Mouse (Mus musculus) stomach, embryonic 14.5 days (tissue): ENCODE data around the gene Sgms1. TPM values are rescaled to one million over a fixed set of nuclear protein-coding genes. Genes with fewer than 3 reads are reported as not detected.

Experiments used
- ATAC-seq: fragments of 200-750 bp; cut with Nextera tagmentation; 2 replicates; pipeline ENCODE4 v1.8.0; 2017; ENCODE audit warnings: low read depth, moderate TSS enrichment; ENCODE audit not compliant: insufficient number of reproducible peaks, insufficient read depth, low FRiP score
- H3K27ac ChIP-seq: fragments of 300-500 bp; sonication (generic); 2 replicates; pipeline ENCODE4 v1.5.1; 2014; ENCODE audit warnings: mild to moderate bottlenecking, low read length, moderate library complexity, mixed read lengths
- H3K27me3 ChIP-seq: fragments of 300-500 bp; sonication (generic); 2 replicates; pipeline ENCODE4 v1.6.1; 2014; ENCODE audit warnings: low read length, control low read depth, mixed read lengths; ENCODE audit not compliant: control insufficient read depth, insufficient read depth
- H3K36me3 ChIP-seq: fragments of 300-500 bp; sonication (generic); 2 replicates; pipeline ENCODE4 v1.6.1; 2014; ENCODE audit warnings: mild to moderate bottlenecking, control low read depth, low read length, moderate library complexity, mixed read lengths; ENCODE audit not compliant: control insufficient read depth, insufficient read depth
- H3K4me1 ChIP-seq: fragments of 300-500 bp; sonication (generic); 2 replicates; pipeline ENCODE4 v1.6.1; 2014; ENCODE audit warnings: low read length, control low read depth, mixed read lengths; ENCODE audit not compliant: control insufficient read depth, insufficient read depth
- H3K4me2 ChIP-seq: fragments of 300-500 bp; sonication (generic); replicated peaks from 2 replicates; pipeline ENCODE4 v1.6.1; 2014; ENCODE audit warnings: low read depth, low read length, control low read depth
- H3K4me3 ChIP-seq: fragments of 300-500 bp; sonication (generic); 2 replicates; pipeline ENCODE4 v1.5.1; 2014; ENCODE audit warnings: low read depth, low read length, control low read depth
- H3K9ac ChIP-seq: fragments of 300-500 bp; sonication (generic); replicated peaks from 2 replicates; pipeline ENCODE4 v1.6.1; 2014; ENCODE audit warnings: low read depth, mild to moderate bottlenecking, control low read depth, low read length, moderate library complexity, mixed read lengths
- H3K9me3 ChIP-seq: fragments of 300-500 bp; sonication (generic); 2 replicates; pipeline ENCODE4 v1.6.1; 2016; ENCODE audit warnings: low read depth, low read length, control low read depth; ENCODE audit not compliant: control insufficient read depth
- WGBS: fragments of 180-500 bp; shearing (Covaris S2); extraction: QIAGEN DNeasy Blood & Tissue Kit; methylation state at CpG from one replicate; pipeline ENCODE4 v1.1.7; 2014; 5-methylcytosine and 5-hydroxymethylcytosine counted together
- polyA plus RNA-seq: library from polyadenylated mRNA; unstranded; fragments of >200 nt; fragmentation: Nextera tagmentation; extraction: Ambion mirVana; gene quantifications from 2 replicates; pipeline ENCODE4 v1.2.1, GENCODE M21; 2014

The Sgms1 gene
- polyA plus RNA-seq, 1 experiment from 2014 or later, result 50.9 TPM

DNA sequence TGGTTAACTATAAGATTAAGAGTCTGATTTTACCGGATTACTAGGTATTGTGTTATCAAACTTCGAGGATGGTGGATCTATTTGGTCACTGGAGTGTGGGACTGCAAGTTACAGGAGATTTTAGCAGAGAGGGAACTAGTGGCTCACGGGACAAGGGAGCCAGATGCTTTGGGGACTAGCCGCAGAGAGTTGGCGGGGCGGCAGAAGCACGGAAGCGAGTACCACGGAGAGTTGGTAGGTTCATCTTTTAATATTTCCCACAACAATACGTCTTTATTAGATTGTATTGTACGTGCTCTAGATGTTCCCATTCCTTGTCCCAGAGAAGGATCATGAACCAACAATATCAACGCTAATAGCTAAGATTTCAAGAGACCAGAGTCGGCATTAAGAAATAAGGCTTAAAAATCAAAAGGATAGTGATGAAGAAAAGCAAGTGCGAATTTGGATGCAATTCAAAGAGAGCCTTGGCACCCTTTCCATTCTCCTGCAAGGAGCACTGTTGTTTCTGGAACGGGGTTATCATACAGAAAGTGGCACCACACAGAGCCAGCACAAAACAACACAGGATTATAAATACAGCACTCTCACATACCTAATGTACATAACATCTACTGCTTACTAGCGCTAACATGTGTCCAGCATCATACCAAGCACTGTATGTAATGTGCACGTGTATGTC is 56.6 kb downstream of the Sgms1 start:
- ATAC-seq, result no peak
- H3K36me3 ChIP-seq, result no peaks in the 10 kb centered on the region
- no peaks in the 10 kb centered on the region for H3K9me3 ChIP-seq
- no peak overlapping the region for H3K27ac ChIP-seq
- H3K27me3 ChIP-seq, result no peaks in the 10 kb centered on the region
- H3K4me2 ChIP-seq, result no peak overlapping the region
- 93% methylated on average over 17 of the region's 17 CpGs for WGBS
- no peak overlapping the region for H3K4me3 ChIP-seq
- H3K9ac ChIP-seq, result no peak overlapping the region
- peaks cover 6% of the 10 kb centered on the region; the same call in 1 of the 2 replicates for H3K4me1 ChIP-seq

DNA sequence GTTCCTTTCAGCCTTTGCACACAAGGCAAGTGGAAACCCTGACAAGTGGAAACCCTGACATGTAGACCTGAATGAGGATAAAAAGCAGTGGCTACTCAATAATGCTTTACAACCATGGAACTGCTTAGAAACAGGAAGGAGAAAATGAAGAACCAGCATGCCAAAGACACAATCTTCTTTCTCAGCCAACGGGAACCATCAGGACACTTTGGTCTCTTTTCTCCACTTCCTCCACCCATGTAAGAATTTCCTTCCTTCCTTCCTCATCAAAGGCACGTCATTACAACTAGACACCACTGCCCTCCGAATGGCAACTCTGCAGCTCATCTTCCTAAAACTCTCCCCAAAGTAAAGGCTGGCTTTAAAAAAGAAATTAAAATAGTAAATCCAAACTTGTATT is 59.3 kb downstream of the Sgms1 start:
- Histone ChIP-seq H3K36me3 (no peaks in the 10 kb centered on the region), H3K27me3 (no peaks in the 10 kb centered on the region), H3K4me3 (no peak overlapping the region), H3K9ac (no peak overlapping the region), H3K4me2 (no peak overlapping the region), H3K9me3 (no peaks in the 10 kb centered on the region), H3K4me1 (peaks cover 5% of the 10 kb centered on the region; the same call in 1 of the 2 replicates), H3K27ac (no peak overlapping the region)
- no peak for ATAC-seq
- WGBS, result 81% methylated on average over 3 of the region's 3 CpGs

DNA sequence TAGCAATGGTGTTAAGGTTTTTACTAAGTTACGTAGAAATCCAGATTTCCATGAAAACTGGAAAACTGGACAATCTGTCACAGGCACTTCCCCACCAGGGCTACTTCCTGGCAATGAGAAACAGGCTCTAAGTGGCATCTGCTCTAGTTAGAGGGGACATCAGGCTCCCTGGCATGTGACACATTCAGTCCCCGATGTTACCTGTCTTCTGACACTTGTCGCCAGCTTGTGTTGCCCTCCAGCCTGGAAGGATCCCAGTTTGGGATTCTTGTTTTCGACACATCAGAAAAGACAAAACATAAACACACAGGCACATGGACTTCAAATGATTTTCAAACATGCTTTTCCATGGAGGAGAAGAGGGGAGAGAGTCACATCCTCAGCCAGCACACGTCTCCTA is 60.0 kb downstream of the Sgms1 start:
- Histone ChIP-seq H3K9ac (no peak overlapping the region), H3K4me2 (no peak overlapping the region), H3K4me3 (no peak overlapping the region), H3K36me3 (no peaks in the 10 kb centered on the region), H3K27me3 (no peaks in the 10 kb centered on the region), H3K9me3 (no peaks in the 10 kb centered on the region), H3K27ac (no peak overlapping the region), H3K4me1 (peaks cover 5% of the 10 kb centered on the region; the same call in 1 of the 2 replicates)
- no peak for ATAC-seq
- 92% methylated on average over 5 of the region's 5 CpGs for WGBS

DNA sequence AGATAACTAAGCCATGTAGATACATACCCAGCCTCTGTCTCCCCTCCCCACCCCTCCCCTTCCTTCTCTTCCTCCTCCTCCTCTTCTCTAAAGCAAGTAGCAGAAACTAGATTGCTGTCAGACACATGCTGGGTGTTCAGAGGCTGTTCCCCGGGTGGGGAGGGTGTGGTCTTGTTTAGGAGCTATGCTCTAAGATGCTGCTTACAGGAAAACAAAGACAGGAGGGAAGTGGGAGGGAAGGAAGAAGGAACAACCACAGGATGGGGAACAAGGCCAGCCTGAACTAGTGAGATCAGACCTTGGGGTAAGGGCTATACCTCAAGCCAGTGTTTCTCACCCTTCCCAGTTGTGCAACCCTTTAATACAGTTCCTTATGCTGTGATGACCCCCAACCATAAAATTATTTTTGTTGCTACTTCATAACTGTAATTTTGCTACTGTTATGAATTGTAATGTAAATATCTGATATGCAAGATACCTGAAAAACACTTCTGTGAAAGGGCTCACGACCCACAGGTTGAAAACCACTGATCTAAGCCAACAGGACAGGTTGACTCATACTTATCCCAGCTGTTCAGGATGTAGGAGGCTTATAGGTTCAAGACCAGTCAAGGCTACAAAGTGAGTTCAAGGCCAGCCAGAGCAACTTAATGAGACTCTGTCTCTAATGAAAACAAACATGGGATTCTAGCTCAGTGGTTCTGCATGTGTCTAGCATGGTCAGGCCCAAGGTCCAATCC is 61.3 kb downstream of the Sgms1 start:
- H3K36me3 ChIP-seq, result no peaks in the 10 kb centered on the region
- no peak overlapping the region for H3K4me2 ChIP-seq
- no peak overlapping the region for H3K4me3 ChIP-seq
- no peak for ATAC-seq
- H3K27me3 ChIP-seq, result no peaks in the 10 kb centered on the region
- no peak overlapping the region for H3K9ac ChIP-seq
- no peak overlapping the region for H3K27ac ChIP-seq
- 42% methylated on average over 2 of the region's 2 CpGs for WGBS
- no peaks in the 10 kb centered on the region for H3K9me3 ChIP-seq
- peaks cover 5% of the 10 kb centered on the region; the same call in 1 of the 2 replicates for H3K4me1 ChIP-seq

GRCm38 (mm10) chr19:32326621-32327021 is 62.9 kb downstream of the Sgms1 start:
- Histone ChIP-seq H3K9ac (no peak overlapping the region), H3K4me1 (peaks cover 5% of the 10 kb centered on the region; the same call in 1 of the 2 replicates), H3K27ac (no peak overlapping the region), H3K27me3 (no peaks in the 10 kb centered on the region), H3K9me3 (no peaks in the 10 kb centered on the region), H3K4me3 (no peak overlapping the region), H3K4me2 (no peak overlapping the region), H3K36me3 (no peaks in the 10 kb centered on the region)
- ATAC-seq, result no peak
- 48% methylated on average over 4 of the region's 4 CpGs for WGBS

- Histone ChIP-seq H3K4me1 (peaks cover 5% of the 10 kb centered on the region; the same call in 1 of the 2 replicates), H3K4me2 (no peak overlapping the region), H3K9me3 (no peaks in the 10 kb centered on the region), H3K27ac (no peak overlapping the region), H3K9ac (no peak overlapping the region), H3K36me3 (no peaks in the 10 kb centered on the region), H3K4me3 (no peak overlapping the region), H3K27me3 (no peaks in the 10 kb centered on the region)
- WGBS, result 73% methylated on average over 3 of the region's 3 CpGs
- no peak for ATAC-seq
Measured at GRCm38 (mm10) chr19:32326156-32326555, 63.4 kb downstream of the Sgms1 start.

DNA sequence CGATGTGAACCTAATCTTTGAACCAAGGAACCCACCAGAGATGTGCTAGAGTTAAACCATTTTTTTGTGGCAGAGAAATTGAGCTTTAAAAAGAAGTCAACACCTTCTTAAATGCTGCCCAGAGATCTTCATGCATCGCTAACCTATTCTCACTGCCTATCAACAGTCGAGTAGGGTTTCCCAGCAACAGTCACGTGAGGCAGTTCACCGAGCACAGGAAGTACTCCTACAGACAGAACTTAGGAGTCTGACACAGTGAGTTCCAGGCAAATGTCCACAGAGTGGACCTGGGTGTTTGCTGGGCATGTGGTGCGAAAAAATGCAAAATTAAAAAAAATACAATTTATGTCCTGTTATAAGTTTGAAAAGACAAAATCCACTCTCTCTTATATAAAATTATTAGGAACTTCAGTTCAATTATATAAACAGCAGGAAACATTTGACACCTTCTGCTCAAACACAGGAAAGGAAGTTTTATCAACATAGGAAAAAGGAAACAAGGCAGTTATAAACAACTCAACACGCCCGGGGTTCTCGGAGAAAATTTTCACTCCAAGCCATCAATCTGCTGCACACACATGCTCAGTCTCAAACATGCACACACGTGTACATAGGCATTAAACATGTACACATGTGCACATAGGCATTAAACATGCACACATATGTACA is 64.3 kb downstream of the Sgms1 start:
- Histone ChIP-seq H3K9ac (no peak overlapping the region), H3K4me2 (no peak overlapping the region), H3K27ac (no peak overlapping the region), H3K4me3 (no peak overlapping the region), H3K36me3 (no peaks in the 10 kb centered on the region), H3K9me3 (no peaks in the 10 kb centered on the region), H3K27me3 (no peaks in the 10 kb centered on the region), H3K4me1 (peaks cover 5% of the 10 kb centered on the region; the same call in 1 of the 2 replicates)
- WGBS, result 56% methylated on average over 10 of the region's 10 CpGs
- no peak for ATAC-seq

DNA sequence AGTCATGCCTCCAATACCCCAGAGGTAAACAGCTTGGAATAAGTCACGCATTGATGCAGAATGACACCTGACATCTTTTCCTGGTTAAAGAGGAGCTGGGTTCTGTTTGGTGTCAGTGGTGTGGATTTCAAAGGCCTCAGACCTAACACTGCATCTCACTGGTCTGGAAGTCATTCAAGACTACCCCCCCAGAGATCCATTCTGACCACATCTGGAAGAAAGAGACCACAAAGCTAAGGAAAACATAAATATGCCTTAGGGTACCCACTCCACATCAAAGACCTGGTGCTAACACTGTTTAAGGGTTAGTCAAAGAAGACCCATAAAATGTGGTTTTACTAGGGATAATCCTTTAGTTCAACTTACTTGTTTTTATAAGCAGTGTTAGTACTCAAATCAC is 65.0 kb downstream of the Sgms1 start:
- Histone ChIP-seq H3K4me2 (no peak overlapping the region), H3K4me1 (peaks cover 5% of the 10 kb centered on the region; the same call in 1 of the 2 replicates), H3K27ac (no peak overlapping the region), H3K9me3 (no peaks in the 10 kb centered on the region), H3K4me3 (no peak overlapping the region), H3K36me3 (no peaks in the 10 kb centered on the region), H3K27me3 (no peaks in the 10 kb centered on the region), H3K9ac (no peak overlapping the region)
- WGBS, result 88% methylated on average over 1 of the region's 1 CpGs
- no peak for ATAC-seq
